Mouse (Mus musculus): Measurements from ENCODE around the gene Blvrb.

- TF ChIP-seq CTCF (IDR thresholded peaks at IDR 0.05; ENCODE audit: low read depth) (no peak), EP300 (IDR thresholded peaks at IDR 0.05; ENCODE audit: low read depth) (no peak)
Measured at GRCm38 (mm10) chr7:27472596-27472995, 24.8 kb downstream of the Blvrb start.
